Mouse (Mus musculus) A20 (cell line): ENCODE results near the gene Vmn2r5.
"Not testable (repeated sequence)": the region's sequence is repeated elsewhere in the genome, so short reads cannot be mapped to it uniquely, and the experiment has no call there.

Source experiments
- DNase-seq: peaks from one replicate; pipeline ENCODE4 v3.0.0-alpha.2; 2011; ENCODE audit warnings: low read depth, low spot score

Vmn2r5 gene

DNA sequence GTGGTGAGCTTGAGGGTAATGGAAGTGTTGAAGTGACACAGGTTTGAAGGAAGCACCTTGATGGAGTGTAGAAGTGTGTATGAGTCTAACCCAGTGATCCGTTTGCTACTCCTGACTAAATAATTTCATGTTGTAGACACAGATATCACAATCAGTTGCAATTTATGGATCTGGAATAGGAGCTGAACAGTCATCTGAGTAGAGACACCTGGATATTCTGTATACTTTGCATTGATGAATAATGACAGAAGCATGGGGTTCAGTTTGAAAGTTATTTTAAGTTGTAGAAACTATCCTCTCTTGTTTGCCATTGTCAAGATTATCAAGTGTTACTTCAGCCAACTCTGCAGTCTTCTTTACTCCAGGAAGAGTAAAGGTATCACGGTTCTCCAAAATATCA lies at the start of gene Vmn2r5:
Gene Vmn2r5 (minus strand): TSS at position 101 of the 400 bp plus-strand sequence.
- DNase-seq = not testable (repeated sequence)

DNA sequence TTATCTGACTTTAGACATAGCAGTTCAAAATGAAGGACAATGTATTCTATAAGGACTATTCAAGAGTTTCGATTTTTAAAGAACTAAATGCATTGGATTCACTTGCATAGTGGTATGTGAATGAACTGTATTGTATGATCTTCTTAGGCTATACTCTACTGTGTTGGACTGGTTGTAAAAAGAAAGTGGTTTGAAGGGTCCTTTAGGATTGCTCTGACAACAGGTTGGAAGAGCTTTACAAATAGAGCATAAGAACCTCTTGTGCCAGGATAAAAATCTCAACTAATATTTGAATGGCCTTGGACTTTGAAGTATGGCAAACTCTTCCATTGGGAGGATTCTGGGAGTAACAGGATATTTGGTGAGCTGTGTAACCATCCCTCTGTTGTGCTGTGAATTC lies 13.9 kb upstream of the Vmn2r5 start:
- DNase-seq = not testable (repeated sequence)
